Mouse (Mus musculus): ENCODE measurements at regions not wholly inside any gene's neighbourhood (a gene's known extent, or its start where the extent isn't known, plus 50 kb on each side); places are given as distances from the start of the nearest gene placed in this dataset.

- WGBS = 93% methylated on average over 5 of the region's 5 CpGs
Measured at GRCm38 (mm10) chr17:79520283-79520682, 91.4 kb upstream of the Rmdn2 start.

GRCm38 (mm10) chr17:79521691-79522090 is 90.0 kb upstream of the Rmdn2 start:
- Histone ChIP-seq H3K4me3 (replicated peaks; ENCODE audit: low read depth, low read length) (no peak overlapping the region), H3K4me1 (ENCODE audit: control insufficient read depth, insufficient read depth, low read length) (no peaks in the 10 kb centered on the region), H3K27ac (replicated peaks; ENCODE audit: low read depth, low read length) (no peak overlapping the region), H3K9ac (replicated peaks; ENCODE audit: low read length) (no peak overlapping the region), H3K27me3 (ENCODE audit: control insufficient read depth, insufficient read depth, low read length) (no peaks in the 10 kb centered on the region), H3K9me3 (ENCODE audit: control insufficient read depth, low read length) (no peaks in the 10 kb centered on the region), H3K4me2 (ENCODE audit: low read length) (no peak overlapping the region), H3K36me3 (ENCODE audit: control insufficient read depth, insufficient read depth, low read length) (no peaks in the 10 kb centered on the region)
- WGBS = 97% methylated on average over 7 of the region's 7 CpGs
- no peak for DNase-seq
- ATAC-seq (ENCODE audit: low FRiP score, low TSS enrichment) = no peak

More at GRCm38 (mm10) chr17:79520283-79520682, 91.4 kb upstream of the Rmdn2 start:
- Histone ChIP-seq H3K36me3 (ENCODE audit: control insufficient read depth, insufficient read depth, low read length) (no peaks in the 10 kb centered on the region), H3K27me3 (ENCODE audit: control insufficient read depth, insufficient read depth, low read length) (no peaks in the 10 kb centered on the region), H3K9me3 (ENCODE audit: control insufficient read depth, low read length) (no peaks in the 10 kb centered on the region), H3K9ac (replicated peaks; ENCODE audit: low read length) (no peak overlapping the region), H3K4me2 (ENCODE audit: low read length) (no peak overlapping the region), H3K27ac (replicated peaks; ENCODE audit: low read depth, low read length) (no peak overlapping the region), H3K4me3 (replicated peaks; ENCODE audit: low read depth, low read length) (no peak overlapping the region), H3K4me1 (ENCODE audit: control insufficient read depth, insufficient read depth, low read length) (no peaks in the 10 kb centered on the region)
- ATAC-seq (ENCODE audit: low FRiP score, low TSS enrichment) = no peak
- DNase-seq = no peak

GRCm38 (mm10) chr17:79523230-79523629 is 88.4 kb upstream of the Rmdn2 start:
- Histone ChIP-seq H3K27ac (replicated peaks; ENCODE audit: low read depth, low read length) (no peak overlapping the region), H3K36me3 (ENCODE audit: control insufficient read depth, insufficient read depth, low read length) (no peaks in the 10 kb centered on the region), H3K9ac (replicated peaks; ENCODE audit: low read length) (no peak overlapping the region), H3K4me1 (ENCODE audit: control insufficient read depth, insufficient read depth, low read length) (no peaks in the 10 kb centered on the region), H3K4me2 (ENCODE audit: low read length) (no peak overlapping the region), H3K4me3 (replicated peaks; ENCODE audit: low read depth, low read length) (no peak overlapping the region), H3K27me3 (ENCODE audit: control insufficient read depth, insufficient read depth, low read length) (no peaks in the 10 kb centered on the region), H3K9me3 (ENCODE audit: control insufficient read depth, low read length) (no peaks in the 10 kb centered on the region)
- 91% methylated on average over 3 of the region's 3 CpGs for WGBS
- DNase-seq (no peak), ATAC-seq (ENCODE audit: low FRiP score, low TSS enrichment) (no peak)

GRCm38 (mm10) chr17:79527391-79527790 is 84.3 kb upstream of the Rmdn2 start:
- no peak for ATAC-seq (ENCODE audit: low FRiP score, low TSS enrichment)
- WGBS = 89% methylated on average over 3 of the region's 3 CpGs
- no peaks in the 10 kb centered on the region for H3K4me1 ChIP-seq (ENCODE audit: control insufficient read depth, insufficient read depth, low read length)
- no peaks in the 10 kb centered on the region for H3K36me3 ChIP-seq (ENCODE audit: control insufficient read depth, insufficient read depth, low read length)
- H3K4me2 ChIP-seq (ENCODE audit: low read length) = no peak overlapping the region
- no peak for DNase-seq
- H3K9me3 ChIP-seq (ENCODE audit: control insufficient read depth, low read length) = no peaks in the 10 kb centered on the region
- no peak overlapping the region for H3K9ac ChIP-seq (replicated peaks; ENCODE audit: low read length)
- no peak overlapping the region for H3K4me3 ChIP-seq (replicated peaks; ENCODE audit: low read depth, low read length)
- no peak overlapping the region for H3K27ac ChIP-seq (replicated peaks; ENCODE audit: low read depth, low read length)
- H3K27me3 ChIP-seq (ENCODE audit: control insufficient read depth, insufficient read depth, low read length) = no peaks in the 10 kb centered on the region

GRCm38 (mm10) chr17:79536549-79536948 is 75.1 kb upstream of the Rmdn2 start:
- H3K4me1 ChIP-seq (ENCODE audit: control insufficient read depth, insufficient read depth, low read length) = no peaks in the 10 kb centered on the region
- no peak for DNase-seq
- H3K4me2 ChIP-seq (ENCODE audit: low read length) = no peak overlapping the region
- H3K27me3 ChIP-seq (ENCODE audit: control insufficient read depth, insufficient read depth, low read length) = no peaks in the 10 kb centered on the region
- 72% methylated on average over 4 of the region's 4 CpGs for WGBS
- no peak overlapping the region for H3K27ac ChIP-seq (replicated peaks; ENCODE audit: low read depth, low read length)
- ATAC-seq (ENCODE audit: low FRiP score, low TSS enrichment) = no peak
- H3K9me3 ChIP-seq (ENCODE audit: control insufficient read depth, low read length) = no peaks in the 10 kb centered on the region
- H3K4me3 ChIP-seq (replicated peaks; ENCODE audit: low read depth, low read length) = no peak overlapping the region
- H3K36me3 ChIP-seq (ENCODE audit: control insufficient read depth, insufficient read depth, low read length) = no peaks in the 10 kb centered on the region
- H3K9ac ChIP-seq (replicated peaks; ENCODE audit: low read length) = no peak overlapping the region

- DNase-seq = no peak
- Histone ChIP-seq H3K9me3 (ENCODE audit: control insufficient read depth, low read length) (no peaks in the 10 kb centered on the region), H3K4me3 (replicated peaks; ENCODE audit: low read depth, low read length) (no peak overlapping the region), H3K36me3 (ENCODE audit: control insufficient read depth, insufficient read depth, low read length) (no peaks in the 10 kb centered on the region), H3K9ac (replicated peaks; ENCODE audit: low read length) (no peak overlapping the region), H3K27ac (replicated peaks; ENCODE audit: low read depth, low read length) (no peak overlapping the region), H3K4me1 (ENCODE audit: control insufficient read depth, insufficient read depth, low read length) (no peaks in the 10 kb centered on the region), H3K27me3 (ENCODE audit: control insufficient read depth, insufficient read depth, low read length) (no peaks in the 10 kb centered on the region), H3K4me2 (ENCODE audit: low read length) (no peak overlapping the region)
- no peak for ATAC-seq (ENCODE audit: low FRiP score, low TSS enrichment)
- WGBS = 91% methylated on average over 4 of the region's 4 CpGs
Measured at GRCm38 (mm10) chr17:79538789-79539188, 72.9 kb upstream of the Rmdn2 start.

GRCm38 (mm10) chr17:79540038-79540437 is 71.6 kb upstream of the Rmdn2 start:
- Histone ChIP-seq H3K4me2 (ENCODE audit: low read length) (no peak overlapping the region), H3K27me3 (ENCODE audit: control insufficient read depth, insufficient read depth, low read length) (no peaks in the 10 kb centered on the region), H3K9ac (replicated peaks; ENCODE audit: low read length) (no peak overlapping the region), H3K9me3 (ENCODE audit: control insufficient read depth, low read length) (no peaks in the 10 kb centered on the region), H3K4me3 (replicated peaks; ENCODE audit: low read depth, low read length) (no peak overlapping the region), H3K27ac (replicated peaks; ENCODE audit: low read depth, low read length) (no peak overlapping the region), H3K36me3 (ENCODE audit: control insufficient read depth, insufficient read depth, low read length) (no peaks in the 10 kb centered on the region), H3K4me1 (ENCODE audit: control insufficient read depth, insufficient read depth, low read length) (no peaks in the 10 kb centered on the region)
- ATAC-seq (ENCODE audit: low FRiP score, low TSS enrichment) (no peak), DNase-seq (no peak)
- WGBS = 88% methylated on average over 1 of the region's 1 CpGs

GRCm38 (mm10) chr17:79540511-79540910 is 71.2 kb upstream of the Rmdn2 start:
- H3K36me3 ChIP-seq (ENCODE audit: control insufficient read depth, insufficient read depth, low read length) = no peaks in the 10 kb centered on the region

GRCm38 (mm10) chr17:79543907-79544522 is 67.6 kb upstream of the Rmdn2 start:
- no peaks in the 10 kb centered on the region for H3K36me3 ChIP-seq (ENCODE audit: control insufficient read depth, insufficient read depth, low read length)
- ATAC-seq (ENCODE audit: low FRiP score, low TSS enrichment) = 0 out of 2 replicates have a peak, but pooled peaks have one; percentile 9
- peak; percentile 50 for DNase-seq
- H3K27ac ChIP-seq (replicated peaks; ENCODE audit: low read depth, low read length) = no peak overlapping the region
- no peaks in the 10 kb centered on the region for H3K9me3 ChIP-seq (ENCODE audit: control insufficient read depth, low read length)
- H3K4me2 ChIP-seq (ENCODE audit: low read length) = no peak overlapping the region
- no peaks in the 10 kb centered on the region for H3K4me1 ChIP-seq (ENCODE audit: control insufficient read depth, insufficient read depth, low read length)
- no peak overlapping the region for H3K9ac ChIP-seq (replicated peaks; ENCODE audit: low read length)
- H3K4me3 ChIP-seq (replicated peaks; ENCODE audit: low read depth, low read length) = no peak overlapping the region
- WGBS = 91% methylated on average over 7 of the region's 7 CpGs
- no peaks in the 10 kb centered on the region for H3K27me3 ChIP-seq (ENCODE audit: control insufficient read depth, insufficient read depth, low read length)

More at GRCm38 (mm10) chr17:79540511-79540910, 71.2 kb upstream of the Rmdn2 start:
- DNase-seq (no peak), ATAC-seq (ENCODE audit: low FRiP score, low TSS enrichment) (no peak)
- Histone ChIP-seq H3K9me3 (ENCODE audit: control insufficient read depth, low read length) (no peaks in the 10 kb centered on the region), H3K27me3 (ENCODE audit: control insufficient read depth, insufficient read depth, low read length) (no peaks in the 10 kb centered on the region), H3K9ac (replicated peaks; ENCODE audit: low read length) (no peak overlapping the region), H3K4me2 (ENCODE audit: low read length) (no peak overlapping the region), H3K4me3 (replicated peaks; ENCODE audit: low read depth, low read length) (no peak overlapping the region), H3K27ac (replicated peaks; ENCODE audit: low read depth, low read length) (no peak overlapping the region), H3K4me1 (ENCODE audit: control insufficient read depth, insufficient read depth, low read length) (no peaks in the 10 kb centered on the region)
- WGBS = 97% methylated on average over 2 of the region's 2 CpGs
